Mouse (Mus musculus): ENCODE measurements at regions not wholly inside any gene's neighbourhood (a gene's known extent, or its start where the extent isn't known, plus 50 kb on each side); places are given as distances from the start of the nearest gene placed in this dataset.

DNA sequence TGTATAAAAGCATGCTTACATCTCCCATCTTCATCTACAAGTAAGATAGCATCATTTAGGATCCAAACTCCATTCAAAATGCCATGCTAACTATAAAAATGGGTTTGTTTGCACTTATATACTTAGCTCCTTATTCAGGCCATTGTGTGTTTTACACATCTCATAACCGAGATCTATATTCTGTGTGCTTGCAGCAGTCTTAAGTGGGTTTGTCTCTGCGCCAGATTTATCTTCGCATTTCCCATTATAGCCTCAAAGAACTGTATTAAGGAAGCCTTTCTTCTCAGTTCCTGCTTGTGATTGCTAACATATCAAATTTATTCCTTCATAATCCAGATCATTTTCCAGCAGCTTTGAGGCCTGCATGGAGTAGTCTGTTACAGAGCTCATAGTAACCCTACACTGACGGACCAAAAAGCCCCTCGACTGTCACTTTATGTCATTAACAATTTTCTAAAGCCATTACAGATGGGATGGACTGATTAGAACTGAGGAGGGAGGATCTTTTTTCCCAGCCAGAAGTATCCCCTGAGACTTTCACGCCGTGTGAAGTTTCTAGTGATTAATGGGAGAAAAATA lies 607.6 kb downstream of the Gm43517 start:
- Histone ChIP-seq H3K4me3 (replicated peaks) (no peak overlapping the region), H3K4me1 (no peaks in the 10 kb centered on the region), H3K9me3 (no peaks in the 10 kb centered on the region), H3K27me3 (replicated peaks) (no peaks in the 10 kb centered on the region), H3K36me3 (replicated peaks; ENCODE audit: low read length) (no peaks in the 10 kb centered on the region)
- TF ChIP-seq FLI1 (IDR thresholded peaks at IDR 0.05; ENCODE audit: low read length): no peak
- TF ChIP-seq GATA1 (IDR thresholded peaks at IDR 0.05; ENCODE audit: borderline replicate concordance, low read length): no peak

DNA sequence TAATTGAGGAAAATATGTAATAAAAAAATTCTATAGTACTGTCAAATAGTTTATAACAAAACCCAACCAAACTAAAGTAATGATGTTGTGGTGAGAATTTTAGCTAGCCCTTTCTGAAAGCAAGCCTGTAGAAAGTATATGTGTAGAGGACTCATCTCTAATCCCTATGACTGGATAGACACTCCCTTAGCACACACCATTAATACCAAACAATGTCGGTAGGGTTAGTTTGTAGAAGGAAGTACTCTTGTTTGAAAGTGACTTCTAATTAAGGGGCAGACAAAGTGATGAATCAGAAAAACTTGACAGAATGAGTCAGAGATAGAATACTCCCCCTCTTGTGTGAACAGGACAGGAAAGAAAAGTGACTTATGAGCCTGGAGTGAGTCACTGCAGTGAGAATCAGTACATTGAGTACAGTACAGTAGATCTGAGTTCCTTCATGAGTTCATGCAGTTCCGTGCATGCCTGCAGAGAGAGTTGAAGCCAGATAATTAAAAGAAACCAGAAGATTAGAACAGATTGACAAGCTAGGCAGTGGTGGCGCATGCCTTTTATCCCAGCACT lies 610.0 kb downstream of the Prkd1 start:
- Histone ChIP-seq H3K27me3 (replicated peaks) (no peaks in the 10 kb centered on the region), H3K4me1 (no peaks in the 10 kb centered on the region), H3K36me3 (replicated peaks; ENCODE audit: low read length) (no peaks in the 10 kb centered on the region), H3K4me3 (replicated peaks) (no peak overlapping the region), H3K9me3 (no peaks in the 10 kb centered on the region)
- no peak for TF ChIP-seq GATA1 (IDR thresholded peaks at IDR 0.05; ENCODE audit: borderline replicate concordance, low read length)
- TF ChIP-seq FLI1 (IDR thresholded peaks at IDR 0.05; ENCODE audit: low read length): no peak

DNA sequence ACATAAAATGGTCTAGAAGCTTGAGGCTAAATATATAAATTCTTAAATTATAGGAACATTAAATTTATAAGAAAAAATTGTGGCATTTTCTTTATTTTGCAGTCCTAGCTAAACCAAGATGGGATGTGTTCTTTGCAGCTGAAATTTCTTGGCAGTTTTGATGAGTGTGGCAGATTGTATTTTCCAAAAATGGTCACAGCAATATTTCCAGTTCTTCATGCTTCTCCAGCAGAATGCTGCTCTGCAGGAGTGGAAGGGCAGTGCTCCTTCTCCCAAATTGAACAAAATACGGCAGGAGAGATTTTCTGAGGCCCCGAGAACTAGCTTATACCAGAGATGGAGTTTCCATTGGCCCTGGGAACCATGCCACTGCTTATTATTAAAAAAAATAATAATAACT lies 587.6 kb downstream of the Prkd1 start:
- H3K9me3 ChIP-seq: no peaks in the 10 kb centered on the region
- no peak overlapping the region for H3K4me3 ChIP-seq (replicated peaks)
- H3K4me1 ChIP-seq: no peaks in the 10 kb centered on the region
- no peak for TF ChIP-seq FLI1 (IDR thresholded peaks at IDR 0.05; ENCODE audit: low read length)
- no peak for TF ChIP-seq GATA1 (IDR thresholded peaks at IDR 0.05; ENCODE audit: borderline replicate concordance, low read length)
- H3K36me3 ChIP-seq (replicated peaks; ENCODE audit: low read length): no peaks in the 10 kb centered on the region
- no peaks in the 10 kb centered on the region for H3K27me3 ChIP-seq (replicated peaks)

DNA sequence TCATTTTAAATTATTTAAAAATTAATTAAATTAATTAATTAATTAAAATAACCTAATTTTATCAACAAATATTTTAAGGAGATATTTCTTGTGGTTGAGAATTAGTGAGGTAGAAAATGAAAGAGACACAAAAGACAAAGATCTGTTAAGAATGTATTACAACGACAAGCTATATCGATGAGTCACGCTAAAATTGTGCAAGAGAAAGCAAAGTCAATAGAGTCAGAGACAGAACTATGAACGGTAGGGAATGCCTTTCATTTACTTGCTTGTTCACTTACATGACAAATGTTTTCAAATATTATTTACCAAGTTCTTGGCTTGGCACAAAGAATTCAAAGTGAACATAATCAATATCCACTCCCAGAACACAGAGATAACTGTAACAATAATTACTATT lies 582.5 kb downstream of the Prkd1 start:
- Histone ChIP-seq H3K4me1 (no peaks in the 10 kb centered on the region), H3K36me3 (replicated peaks; ENCODE audit: low read length) (no peaks in the 10 kb centered on the region), H3K4me3 (replicated peaks) (no peak overlapping the region), H3K27me3 (replicated peaks) (no peaks in the 10 kb centered on the region), H3K9me3 (no peaks in the 10 kb centered on the region)
- TF ChIP-seq FLI1 (IDR thresholded peaks at IDR 0.05; ENCODE audit: low read length): no peak
- no peak for TF ChIP-seq GATA1 (IDR thresholded peaks at IDR 0.05; ENCODE audit: borderline replicate concordance, low read length)

DNA sequence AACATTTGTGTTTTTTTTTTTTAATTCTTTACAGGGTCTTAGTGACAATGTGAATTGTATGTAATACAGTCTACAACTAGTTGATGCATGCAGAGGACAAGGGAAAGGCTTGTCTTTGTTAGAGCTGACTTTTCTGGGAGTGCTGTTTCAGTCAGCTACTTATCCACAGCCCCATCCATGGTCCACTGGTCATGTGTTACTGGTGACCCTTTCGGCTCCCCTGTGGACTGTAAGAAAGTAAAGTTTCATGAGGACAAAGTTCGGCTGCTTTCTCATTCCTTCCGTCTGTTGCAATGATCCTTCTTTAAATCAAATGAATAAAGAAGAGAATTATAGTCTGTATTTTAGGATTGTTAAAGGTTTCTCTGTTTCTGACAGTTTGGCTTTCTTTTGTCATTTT lies 577.1 kb downstream of the Prkd1 start:
- Histone ChIP-seq H3K4me1 (no peaks in the 10 kb centered on the region), H3K36me3 (replicated peaks; ENCODE audit: low read length) (no peaks in the 10 kb centered on the region), H3K27me3 (replicated peaks) (no peaks in the 10 kb centered on the region), H3K4me3 (replicated peaks) (no peak overlapping the region), H3K9me3 (no peaks in the 10 kb centered on the region)
- TF ChIP-seq FLI1 (IDR thresholded peaks at IDR 0.05; ENCODE audit: low read length) (no peak), GATA1 (IDR thresholded peaks at IDR 0.05; ENCODE audit: borderline replicate concordance, low read length) (no peak)

DNA sequence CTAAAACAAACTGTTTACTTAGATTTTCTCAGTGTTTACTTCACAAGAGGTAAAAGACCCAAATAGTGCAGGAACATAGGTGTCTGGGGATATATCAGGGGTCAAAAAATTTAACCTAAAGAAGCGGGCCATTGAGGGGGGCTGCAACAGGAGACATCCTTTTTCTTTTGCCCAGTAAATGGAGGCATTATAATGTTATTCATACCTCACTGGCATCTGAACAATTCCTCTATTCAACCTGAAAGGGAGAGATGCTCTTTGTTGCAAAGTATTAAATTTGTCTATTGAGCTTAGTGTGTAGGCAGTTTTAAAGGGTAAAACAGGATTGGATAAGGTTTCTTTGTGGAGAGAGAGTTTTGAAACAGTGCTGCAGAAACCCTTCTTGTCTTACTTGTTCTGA lies 576.5 kb downstream of the Prkd1 start:
- TF ChIP-seq FLI1 (IDR thresholded peaks at IDR 0.05; ENCODE audit: low read length) (no peak), GATA1 (IDR thresholded peaks at IDR 0.05; ENCODE audit: borderline replicate concordance, low read length) (no peak)
- H3K9me3 ChIP-seq: no peaks in the 10 kb centered on the region
- no peak overlapping the region for H3K4me3 ChIP-seq (replicated peaks)
- no peaks in the 10 kb centered on the region for H3K36me3 ChIP-seq (replicated peaks; ENCODE audit: low read length)
- no peaks in the 10 kb centered on the region for H3K4me1 ChIP-seq
- no peaks in the 10 kb centered on the region for H3K27me3 ChIP-seq (replicated peaks)

DNA sequence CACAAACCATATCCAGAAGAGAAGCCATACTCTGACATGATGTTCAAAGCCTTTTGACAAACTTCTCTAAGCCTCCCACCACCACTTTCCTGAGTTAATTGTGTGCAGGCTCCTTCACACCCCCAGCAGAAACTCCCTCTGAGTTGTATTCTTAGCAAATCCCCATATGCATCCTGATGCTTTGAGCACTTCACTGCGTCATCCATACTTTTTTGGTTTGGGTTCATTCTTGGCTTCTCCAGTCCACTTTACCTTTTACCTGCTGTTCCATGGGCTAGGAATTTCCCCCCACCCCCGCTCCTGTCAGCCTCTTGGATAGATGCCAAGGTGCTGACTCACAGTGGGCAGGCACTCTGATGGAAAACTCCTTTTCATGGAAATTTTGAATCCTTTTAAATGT lies 575.2 kb downstream of the Prkd1 start:
- Histone ChIP-seq H3K4me3 (replicated peaks) (no peak overlapping the region), H3K27me3 (replicated peaks) (no peaks in the 10 kb centered on the region), H3K9me3 (no peaks in the 10 kb centered on the region), H3K36me3 (replicated peaks; ENCODE audit: low read length) (no peaks in the 10 kb centered on the region), H3K4me1 (no peaks in the 10 kb centered on the region)
- TF ChIP-seq GATA1 (IDR thresholded peaks at IDR 0.05; ENCODE audit: borderline replicate concordance, low read length) (no peak), FLI1 (IDR thresholded peaks at IDR 0.05; ENCODE audit: low read length) (no peak)

DNA sequence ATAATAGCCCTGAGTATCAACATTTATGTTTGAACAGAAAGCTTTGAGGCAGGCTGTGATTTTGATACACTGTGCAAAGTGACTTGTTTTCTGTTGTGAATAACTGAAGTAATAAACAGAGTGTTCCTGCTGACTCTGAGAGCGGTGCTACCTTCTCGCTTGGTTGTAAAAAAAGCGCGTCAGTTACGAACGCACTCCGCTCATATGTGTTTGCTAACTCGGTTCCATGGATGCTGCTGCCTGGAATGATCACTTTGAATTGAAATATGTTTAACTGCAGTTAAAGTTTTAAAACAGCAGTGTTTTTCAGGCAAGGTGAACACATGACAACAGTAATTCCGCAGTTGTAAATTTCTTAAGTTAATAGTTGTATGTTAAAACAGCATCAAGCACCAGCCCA lies 567.7 kb downstream of the Prkd1 start:
- no peak overlapping the region for H3K4me3 ChIP-seq (replicated peaks)
- no peaks in the 10 kb centered on the region for H3K4me1 ChIP-seq
- H3K36me3 ChIP-seq (replicated peaks; ENCODE audit: low read length): no peaks in the 10 kb centered on the region
- TF ChIP-seq FLI1 (IDR thresholded peaks at IDR 0.05; ENCODE audit: low read length): no peak
- H3K27me3 ChIP-seq (replicated peaks): no peaks in the 10 kb centered on the region
- H3K9me3 ChIP-seq: no peaks in the 10 kb centered on the region

DNA sequence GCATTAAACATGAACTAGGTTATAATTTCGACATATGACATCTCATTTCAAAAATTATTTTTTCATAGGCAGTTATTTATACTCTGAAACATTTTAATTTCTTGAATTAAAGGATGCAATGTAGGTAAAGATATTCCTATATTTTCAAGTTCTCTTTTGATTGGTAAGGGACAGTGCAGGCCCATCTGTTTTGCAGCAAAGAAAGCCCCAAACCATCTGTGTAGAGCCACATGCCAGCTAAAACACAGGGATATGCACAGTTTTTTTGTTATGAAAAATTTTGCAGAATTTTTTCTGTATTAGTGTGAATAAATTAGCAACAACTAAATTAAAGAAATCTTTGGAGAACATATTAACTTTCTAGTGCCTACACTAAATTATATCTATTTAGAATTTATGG lies 567.3 kb downstream of the Prkd1 start:
- Histone ChIP-seq H3K4me3 (replicated peaks) (no peak overlapping the region), H3K36me3 (replicated peaks; ENCODE audit: low read length) (no peaks in the 10 kb centered on the region), H3K9me3 (no peaks in the 10 kb centered on the region), H3K27me3 (replicated peaks) (no peaks in the 10 kb centered on the region), H3K4me1 (no peaks in the 10 kb centered on the region)
- TF ChIP-seq FLI1 (IDR thresholded peaks at IDR 0.05; ENCODE audit: low read length) (no peak), GATA1 (IDR thresholded peaks at IDR 0.05; ENCODE audit: borderline replicate concordance, low read length) (no peak)

DNA sequence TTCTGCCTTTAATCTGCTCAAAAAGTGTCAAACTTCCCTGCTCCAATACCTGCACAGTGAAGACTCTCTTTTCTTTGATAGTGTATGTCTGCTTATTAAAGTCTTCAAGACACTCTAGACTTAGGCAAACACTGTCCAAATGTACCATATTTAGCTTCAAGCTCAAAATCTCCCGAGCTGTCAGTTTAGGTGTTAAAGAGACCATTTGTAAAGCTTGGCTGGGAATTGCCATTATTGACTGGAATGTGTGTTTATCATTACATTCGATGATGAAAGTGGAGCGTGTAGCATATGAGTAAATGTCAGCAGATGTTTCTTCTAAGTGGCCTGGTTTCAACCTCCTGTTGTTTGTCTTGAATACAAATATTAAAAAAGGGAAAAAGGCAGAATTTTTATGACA lies 564.4 kb downstream of the Prkd1 start:
- Histone ChIP-seq H3K36me3 (replicated peaks; ENCODE audit: low read length) (no peaks in the 10 kb centered on the region), H3K4me1 (no peaks in the 10 kb centered on the region), H3K9me3 (no peaks in the 10 kb centered on the region), H3K4me3 (replicated peaks) (no peak overlapping the region), H3K27me3 (replicated peaks) (no peaks in the 10 kb centered on the region)
- TF ChIP-seq GATA1 (IDR thresholded peaks at IDR 0.05; ENCODE audit: borderline replicate concordance, low read length): no peak
- TF ChIP-seq FLI1 (IDR thresholded peaks at IDR 0.05; ENCODE audit: low read length): no peak
